Mouse (Mus musculus): ENCODE measurements at regions not wholly inside any gene's neighbourhood (a gene's known extent, or its start where the extent isn't known, plus 50 kb on each side); places are given as distances from the start of the nearest gene placed in this dataset.

DNA sequence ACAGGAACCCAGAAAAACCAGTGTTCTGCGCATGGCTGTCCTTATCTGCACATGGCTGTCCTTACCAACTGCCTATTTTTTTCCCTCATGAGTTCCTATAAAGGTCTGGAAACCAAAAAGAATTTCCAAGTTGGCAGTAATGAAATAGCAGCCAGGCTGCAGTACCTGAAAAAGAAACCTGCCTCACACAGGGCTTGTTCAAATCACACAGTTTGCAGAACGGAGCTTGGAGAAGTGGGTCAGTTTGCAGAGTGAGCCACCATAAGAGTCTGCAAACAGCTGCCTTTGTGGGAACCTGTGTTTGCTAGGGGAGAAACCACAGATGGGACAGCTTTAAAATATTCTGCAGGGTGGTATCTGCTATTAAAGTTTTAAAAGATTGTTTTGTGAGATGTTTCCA lies 121.0 kb upstream of the Hs3st4 start:
- no peak for ATAC-seq
- 84% methylated on average over 2 of the region's 2 CpGs for WGBS

DNA sequence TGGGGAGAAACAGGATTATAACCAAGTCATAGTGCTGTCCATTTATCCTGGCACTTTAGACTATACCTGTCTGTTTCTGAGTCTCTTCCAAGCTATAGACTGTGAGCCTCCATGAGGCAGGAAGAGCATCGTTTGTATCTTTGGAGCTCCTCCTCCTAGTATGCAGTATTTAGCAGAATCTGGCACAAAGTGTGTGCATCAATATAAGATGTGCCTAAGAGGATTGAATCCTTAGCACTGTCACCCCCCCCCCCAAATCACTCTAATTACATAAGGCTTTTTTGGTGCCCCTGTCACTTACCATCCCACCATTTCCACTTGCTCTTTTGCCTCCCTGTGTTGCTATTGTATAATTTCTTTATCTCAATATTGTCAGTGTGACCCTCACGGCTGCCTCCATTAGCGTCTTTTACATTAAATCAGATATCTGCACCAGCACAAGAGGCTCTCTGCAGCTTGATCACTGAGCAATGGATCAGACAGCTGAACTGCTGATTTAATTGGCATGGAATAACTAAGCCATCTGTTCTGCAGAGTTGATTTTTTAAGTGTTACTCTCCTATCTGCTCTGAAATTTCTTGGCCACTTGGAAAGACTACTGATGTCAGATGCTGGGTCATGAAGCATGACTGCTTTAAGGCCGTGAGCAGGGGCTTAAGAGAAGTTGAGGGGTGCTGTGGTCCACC lies 85.8 kb upstream of the Hs3st4 start:
- Histone ChIP-seq H3K9me3 (ENCODE audit: low read length) (no peaks in the 10 kb centered on the region), H3K27ac (no peak overlapping the region), H3K27me3 (ENCODE audit: insufficient read depth, low read length) (no peaks in the 10 kb centered on the region), H3K4me3 (ENCODE audit: low read length) (no peak overlapping the region), H3K4me1 (ENCODE audit: insufficient read depth, low read length) (no peaks in the 10 kb centered on the region), H3K36me3 (ENCODE audit: insufficient read depth, low read length) (no peaks in the 10 kb centered on the region), H3K4me2 (ENCODE audit: low read depth, low read length) (no peak overlapping the region), H3K9ac (replicated peaks; ENCODE audit: low read length) (no peak overlapping the region)
- TF ChIP-seq CTCF (IDR thresholded peaks at IDR 0.05; ENCODE audit: low read depth): no peak
- WGBS: 60% methylated on average over 4 of the region's 4 CpGs
- ATAC-seq (no peak), DNase-seq (ENCODE audit: low spot score) (peak; percentile 32)

More for the DNA sequence above, 121.0 kb upstream of the Hs3st4 start:
- no peak overlapping the region for H3K4me3 ChIP-seq (ENCODE audit: low read length)
- H3K27ac ChIP-seq: no peak overlapping the region
- TF ChIP-seq CTCF (IDR thresholded peaks at IDR 0.05; ENCODE audit: low read depth): no peak
- H3K4me2 ChIP-seq (ENCODE audit: low read depth, low read length): no peak overlapping the region
- H3K9me3 ChIP-seq (ENCODE audit: low read length): no peaks in the 10 kb centered on the region
- DNase-seq (ENCODE audit: low spot score): no peak
- no peaks in the 10 kb centered on the region for H3K4me1 ChIP-seq (ENCODE audit: insufficient read depth, low read length)
- H3K36me3 ChIP-seq (ENCODE audit: insufficient read depth, low read length): no peaks in the 10 kb centered on the region
- no peak overlapping the region for H3K9ac ChIP-seq (replicated peaks; ENCODE audit: low read length)
- no peaks in the 10 kb centered on the region for H3K27me3 ChIP-seq (ENCODE audit: insufficient read depth, low read length)

DNA sequence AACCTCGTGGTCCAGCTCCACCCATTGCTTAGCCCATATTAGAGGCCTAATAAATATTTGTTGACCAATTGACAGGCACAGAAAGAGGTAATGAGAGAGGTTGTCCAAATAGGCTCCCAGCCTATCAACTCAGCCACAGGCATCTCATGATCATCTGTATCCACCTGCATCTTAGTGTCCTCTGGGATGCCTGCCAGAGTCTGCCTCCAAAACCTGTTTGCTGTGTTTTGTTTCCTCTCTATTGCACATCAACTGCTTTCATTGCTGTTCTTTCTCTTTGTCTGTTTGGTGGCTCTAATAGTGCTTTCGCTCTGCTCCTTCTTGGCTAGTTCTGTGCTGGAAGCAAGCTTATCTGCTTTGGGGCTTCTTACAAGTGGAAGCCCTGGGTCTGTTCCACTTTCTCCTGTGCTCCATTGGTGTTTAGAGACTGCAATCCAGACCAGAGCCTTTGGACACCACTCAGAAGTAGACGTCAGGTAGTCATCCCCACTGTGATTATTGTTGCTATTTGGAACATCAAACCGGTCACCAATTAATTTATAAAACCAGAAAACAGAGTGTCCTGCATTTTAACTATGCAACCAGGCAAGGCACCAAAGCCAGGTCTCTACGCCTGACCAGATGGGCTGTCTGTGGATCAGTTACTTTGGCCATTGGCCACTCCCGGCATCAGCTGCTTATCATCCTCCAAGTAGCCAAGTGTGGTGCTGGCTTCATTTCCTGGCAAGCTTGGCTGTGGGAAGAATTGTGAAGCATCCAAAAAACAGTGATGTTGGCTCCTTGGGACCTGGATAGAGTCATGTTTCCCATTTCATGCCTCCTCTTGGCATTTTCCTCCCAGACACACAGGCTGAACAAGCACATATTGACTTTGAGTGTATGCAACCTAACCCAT lies 74.5 kb upstream of the Hs3st4 start:
- no peaks in the 10 kb centered on the region for H3K9me3 ChIP-seq (ENCODE audit: low read length)
- 66% methylated on average over 6 of the region's 6 CpGs for WGBS
- no peaks in the 10 kb centered on the region for H3K4me1 ChIP-seq (ENCODE audit: insufficient read depth, low read length)
- peak overlapping the region; percentile 32; the same call in 1 of the 2 replicates for H3K27ac ChIP-seq
- TF ChIP-seq CTCF (IDR thresholded peaks at IDR 0.05; ENCODE audit: low read depth): no peak
- ATAC-seq (peak; percentile 64; the same call in 1 of the 2 replicates), DNase-seq (ENCODE audit: low spot score) (peak; percentile 81)
- H3K36me3 ChIP-seq (ENCODE audit: insufficient read depth, low read length): no peaks in the 10 kb centered on the region
- H3K27me3 ChIP-seq (ENCODE audit: insufficient read depth, low read length): no peaks in the 10 kb centered on the region
- H3K9ac ChIP-seq (replicated peaks; ENCODE audit: low read length): no peak overlapping the region
- H3K4me2 ChIP-seq (ENCODE audit: low read depth, low read length): no peak overlapping the region
- H3K4me3 ChIP-seq (ENCODE audit: low read length): no peak overlapping the region

DNA sequence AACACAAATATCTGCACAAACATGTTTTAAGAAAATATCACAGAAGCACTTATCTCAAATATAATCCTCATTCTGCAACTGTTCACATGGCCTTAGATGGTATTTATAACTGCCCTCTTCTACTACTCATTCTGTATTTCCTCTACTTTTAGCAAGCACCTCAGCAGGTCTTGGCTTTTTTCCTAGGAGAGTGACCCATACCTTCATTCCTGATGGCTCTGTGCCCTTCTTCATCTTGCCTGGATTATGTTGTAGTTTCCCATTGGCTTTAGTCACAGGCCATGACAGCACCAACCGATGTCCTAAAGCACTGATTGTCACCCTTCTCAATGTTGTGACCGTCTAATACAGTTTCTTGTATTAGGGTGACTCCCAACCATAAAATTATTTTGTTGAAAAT lies 61.2 kb upstream of the Hs3st4 start:
- Histone ChIP-seq H3K4me1 (ENCODE audit: insufficient read depth, low read length) (no peaks in the 10 kb centered on the region), H3K27ac (no peak overlapping the region), H3K4me2 (ENCODE audit: low read depth, low read length) (no peak overlapping the region), H3K9ac (replicated peaks; ENCODE audit: low read length) (no peak overlapping the region), H3K27me3 (ENCODE audit: insufficient read depth, low read length) (no peaks in the 10 kb centered on the region), H3K4me3 (ENCODE audit: low read length) (no peak overlapping the region), H3K36me3 (ENCODE audit: insufficient read depth, low read length) (no peaks in the 10 kb centered on the region), H3K9me3 (ENCODE audit: low read length) (no peaks in the 10 kb centered on the region)
- WGBS: 95% methylated on average over 2 of the region's 2 CpGs
- no peak for TF ChIP-seq CTCF (IDR thresholded peaks at IDR 0.05; ENCODE audit: low read depth)
- ATAC-seq (no peak), DNase-seq (ENCODE audit: low spot score) (no peak)

DNA sequence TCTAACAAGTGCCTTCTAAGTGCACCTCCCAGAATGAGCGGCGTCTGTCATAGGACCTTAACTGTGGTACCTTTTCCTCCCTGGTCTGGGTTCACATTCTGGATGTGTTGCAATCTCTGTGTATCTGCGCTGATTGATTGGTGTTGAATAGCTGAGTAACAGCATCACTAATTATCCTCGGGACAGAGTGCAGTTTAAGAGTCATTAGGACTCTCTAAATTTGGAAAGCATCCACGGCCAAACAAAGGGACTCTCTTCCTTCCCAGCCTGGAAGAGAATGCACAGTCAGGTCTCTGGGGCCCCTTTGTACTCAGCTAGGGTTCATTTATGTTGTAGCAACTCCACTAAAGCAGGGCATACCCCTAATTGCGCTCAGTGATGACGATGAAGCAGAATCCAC lies 50.2 kb upstream of the Hs3st4 start:
- 37% methylated on average over 7 of the region's 7 CpGs for WGBS
- no peak for ATAC-seq

More for the DNA sequence above, 50.2 kb upstream of the Hs3st4 start:
- Histone ChIP-seq H3K36me3 (ENCODE audit: insufficient read depth, low read length) (no peaks in the 10 kb centered on the region), H3K9ac (replicated peaks; ENCODE audit: low read length) (no peak overlapping the region), H3K4me3 (ENCODE audit: low read length) (no peak overlapping the region), H3K27me3 (ENCODE audit: insufficient read depth, low read length) (no peaks in the 10 kb centered on the region), H3K27ac (no peak overlapping the region), H3K9me3 (ENCODE audit: low read length) (no peaks in the 10 kb centered on the region), H3K4me1 (ENCODE audit: insufficient read depth, low read length) (no peaks in the 10 kb centered on the region), H3K4me2 (ENCODE audit: low read depth, low read length) (no peak overlapping the region)
- peak; percentile 39 for DNase-seq (ENCODE audit: low spot score)
- TF ChIP-seq CTCF (IDR thresholded peaks at IDR 0.05; ENCODE audit: low read depth): no peak

Measured in hindbrain, postnatal 0 days (tissue).